Mouse (Mus musculus) cerebellum, adult 8-10 months (tissue): ENCODE measurements around the gene Mrps34.

ENCODE experiments used
- DNase-seq: peaks from one replicate; pipeline ENCODE4 v3.0.0; 2022

Gene Mrps34

GRCm38 (mm10) chr17:24881738-24882440 lies 13.0 kb upstream of the Mrps34 start:
- DNase-seq = no peak

- DNase-seq = no peak
Observed at GRCm38 (mm10) chr17:24884391-24884790, 10.5 kb upstream of the Mrps34 start.

GRCm38 (mm10) chr17:24885356-24886133 lies 9.4 kb upstream of the Mrps34 start:
- no peak for DNase-seq

GRCm38 (mm10) chr17:24886134-24886931 lies 8.6 kb upstream of the Mrps34 start, which contains the start of the genes Nubp2 and Spsb3:
Nubp2 (minus strand) TSS chr17:24886349.
Spsb3 (plus strand) TSS chr17:24886643.
- peak; percentile 97 for DNase-seq

- no peak for DNase-seq
Observed at GRCm38 (mm10) chr17:24886932-24887271, 8.0 kb upstream of the Mrps34 start.

- no peak for DNase-seq
Observed at GRCm38 (mm10) chr17:24887291-24888080, 7.4 kb upstream of the Mrps34 start.

GRCm38 (mm10) chr17:24888862-24889261 lies 6.1 kb upstream of the Mrps34 start:
- no peak for DNase-seq

GRCm38 (mm10) chr17:24890151-24891092 lies 4.5 kb upstream of the Mrps34 start:
- no peak for DNase-seq

GRCm38 (mm10) chr17:24891321-24891720 lies 3.6 kb upstream of the Mrps34 start:
- DNase-seq = peak; percentile 66

GRCm38 (mm10) chr17:24892785-24893184 lies 2.1 kb upstream of the Mrps34 start:
- no peak for DNase-seq

GRCm38 (mm10) chr17:24893276-24893675 lies 1.6 kb upstream of the Mrps34 start:
- DNase-seq = no peak

- DNase-seq = no peak
Observed at GRCm38 (mm10) chr17:24894061-24894994, 588 bp upstream of the Mrps34 start.

- DNase-seq = no peak
Observed at GRCm38 (mm10) chr17:24895571-24896240, 790 bp downstream of the Mrps34 start.

- DNase-seq = peak; percentile 72
Observed at GRCm38 (mm10) chr17:24896241-24896992, 1.5 kb downstream of the Mrps34 start, which contains the start of gene Nme3. Nme3 (plus strand) TSS chr17:24896500.

GRCm38 (mm10) chr17:24896993-24897269 lies 2.0 kb downstream of the Mrps34 start:
- DNase-seq = no peak

GRCm38 (mm10) chr17:24897600-24897999 lies 2.7 kb downstream of the Mrps34 start:
- DNase-seq = no peak

GRCm38 (mm10) chr17:24898041-24898854 lies 3.3 kb downstream of the Mrps34 start:
- no peak for DNase-seq

- DNase-seq = no peak
Observed at GRCm38 (mm10) chr17:24899153-24899552, 4.2 kb downstream of the Mrps34 start.
